Mouse (Mus musculus): ENCODE measurements around the gene Tmem63a. TPM values are rescaled to one million over a fixed set of nuclear protein-coding genes. Genes with fewer than 3 reads are reported as not detected.
"Not testable (repeated sequence)": the region's sequence is repeated elsewhere in the genome, so short reads cannot be mapped to it uniquely, and the experiment has no call there.

The Tmem63a gene
- polyA plus RNA-seq, 1 experiment from 2014 or later, result 2.5 TPM

- no peak overlapping the region for H3K4me2 ChIP-seq
- ATAC-seq (ENCODE audit: low FRiP score), result no peak
- H3K4me3 ChIP-seq (replicated peaks), result no peak overlapping the region
- H3K4me1 ChIP-seq, result no peaks in the 10 kb centered on the region
- H3K9ac ChIP-seq (replicated peaks), result no peak overlapping the region
- H3K27ac ChIP-seq (replicated peaks), result no peak overlapping the region
- WGBS, result 41% methylated on average over 2 of the region's 2 CpGs
- H3K9me3 ChIP-seq (replicated peaks), result no peaks in the 10 kb centered on the region
- peaks cover 14% of the 10 kb centered on the region for H3K27me3 ChIP-seq (replicated peaks)
- no peaks in the 10 kb centered on the region for H3K36me3 ChIP-seq
These were observed 12.5 kb upstream of the Tmem63a start for GRCm38 (mm10) chr1:180929599-180929998.

GRCm38 (mm10) chr1:180931106-180931505 is 11.0 kb upstream of the Tmem63a start:
- H3K9me3 ChIP-seq (replicated peaks), result no peaks in the 10 kb centered on the region
- H3K36me3 ChIP-seq, result no peaks in the 10 kb centered on the region
- 41% methylated on average over 3 of the region's 3 CpGs for WGBS
- peaks cover 29% of the 10 kb centered on the region for H3K27me3 ChIP-seq (replicated peaks)
- ATAC-seq (ENCODE audit: low FRiP score), result no peak
- H3K4me3 ChIP-seq (replicated peaks), result no peak overlapping the region
- H3K4me1 ChIP-seq, result no peaks in the 10 kb centered on the region
- H3K27ac ChIP-seq (replicated peaks), result no peak overlapping the region
- H3K4me2 ChIP-seq, result no peak overlapping the region
- no peak overlapping the region for H3K9ac ChIP-seq (replicated peaks)

- WGBS, result 10% methylated on average over 6 of the region's 6 CpGs
- no peaks in the 10 kb centered on the region for H3K9me3 ChIP-seq (replicated peaks)
- no peak for ATAC-seq (ENCODE audit: low FRiP score)
- H3K27ac ChIP-seq (replicated peaks), result no peak overlapping the region
- H3K4me1 ChIP-seq, result 0 out of 2 replicates have a peak, but pooled peaks cover 6% of the 10 kb centered on the region
- no peak overlapping the region for H3K9ac ChIP-seq (replicated peaks)
- no peak overlapping the region for H3K4me2 ChIP-seq
- H3K36me3 ChIP-seq, result no peaks in the 10 kb centered on the region
- H3K4me3 ChIP-seq (replicated peaks), result no peak overlapping the region
- peaks cover 42% of the 10 kb centered on the region for H3K27me3 ChIP-seq (replicated peaks)
These were observed 8.5 kb upstream of the Tmem63a start for GRCm38 (mm10) chr1:180933659-180934058.

GRCm38 (mm10) chr1:180934467-180935419 is 7.4 kb upstream of the Tmem63a start, which contains the start of gene Lefty1:
Gene Lefty1 (plus strand): TSS chr1:180935022.
- Histone ChIP-seq H3K27me3 (replicated peaks) (peaks cover 42% of the 10 kb centered on the region), H3K9me3 (replicated peaks) (no peaks in the 10 kb centered on the region), H3K36me3 (no peaks in the 10 kb centered on the region), H3K4me3 (replicated peaks) (no peak within 1 kb of the TSS), H3K4me1 (0 out of 2 replicates have a peak, but pooled peaks cover 6% of the 10 kb centered on the region), H3K27ac (replicated peaks) (no peak within 1 kb of the TSS), H3K4me2 (no peak within 1 kb of the TSS), H3K9ac (replicated peaks) (no peak within 1 kb of the TSS)
- no peak for ATAC-seq (ENCODE audit: low FRiP score)
- 14% methylated on average over 21 of the region's 21 CpGs for WGBS

GRCm38 (mm10) chr1:180936610-180937398 is 5.3 kb upstream of the Tmem63a start:
- Histone ChIP-seq H3K4me3 (replicated peaks) (peak overlapping the region; percentile 14), H3K4me2 (peak overlapping the region; percentile 47), H3K27me3 (replicated peaks) (peaks cover 57% of the 10 kb centered on the region)
- H3K4me1 ChIP-seq; H3K27ac ChIP-seq (replicated peaks); H3K9me3 ChIP-seq (replicated peaks); H3K36me3 ChIP-seq; H3K9ac ChIP-seq (replicated peaks); ATAC-seq (ENCODE audit: low FRiP score): not testable (repeated sequence)
- WGBS, result 1% methylated on average over 38 of the region's 41 CpGs

GRCm38 (mm10) chr1:180937631-180938030 is 4.5 kb upstream of the Tmem63a start:
- H3K27ac ChIP-seq (replicated peaks); H3K9me3 ChIP-seq (replicated peaks); H3K36me3 ChIP-seq; ATAC-seq (ENCODE audit: low FRiP score); H3K4me3 ChIP-seq (replicated peaks); H3K4me2 ChIP-seq; H3K9ac ChIP-seq (replicated peaks): not testable (repeated sequence)
- Histone ChIP-seq H3K27me3 (replicated peaks) (peaks cover 66% of the 10 kb centered on the region), H3K4me1 (peaks cover 16% of the 10 kb centered on the region)
- whole genome bisulfite sequencing, result 25% methylated on average over 13 of the region's 13 CpGs

GRCm38 (mm10) chr1:180938781-180939180 is 3.4 kb upstream of the Tmem63a start:
- not testable (repeated sequence) for H3K9me3 ChIP-seq (replicated peaks); H3K9ac ChIP-seq (replicated peaks); H3K27ac ChIP-seq (replicated peaks); H3K36me3 ChIP-seq; H3K4me3 ChIP-seq (replicated peaks); ATAC-seq (ENCODE audit: low FRiP score); H3K4me2 ChIP-seq
- Histone ChIP-seq H3K27me3 (replicated peaks) (peaks cover 69% of the 10 kb centered on the region), H3K4me1 (peaks cover 18% of the 10 kb centered on the region)
- WGBS, result 78% methylated on average over 2 of the region's 2 CpGs

GRCm38 (mm10) chr1:180940776-180941460 is 1.2 kb upstream of the Tmem63a start:
- Histone ChIP-seq H3K27ac (replicated peaks) (no peak overlapping the region), H3K4me1 (peaks cover 25% of the 10 kb centered on the region), H3K4me3 (replicated peaks) (no peak overlapping the region), H3K36me3 (no peaks in the 10 kb centered on the region), H3K27me3 (replicated peaks) (peaks cover 57% of the 10 kb centered on the region), H3K9me3 (replicated peaks) (no peaks in the 10 kb centered on the region), H3K9ac (replicated peaks) (no peak overlapping the region), H3K4me2 (peak overlapping the region; percentile 93; the same call in 1 of the 2 replicates)
- 86% methylated on average over 7 of the region's 7 CpGs for WGBS
- ATAC-seq (ENCODE audit: low FRiP score), result no peak

- Histone ChIP-seq H3K9me3 (replicated peaks) (no peaks in the 10 kb centered on the region), H3K4me1 (peaks cover 28% of the 10 kb centered on the region), H3K4me2 (peak overlapping the region; percentile 93), H3K27me3 (replicated peaks) (peaks cover 52% of the 10 kb centered on the region), H3K27ac (replicated peaks) (no peak overlapping the region), H3K9ac (replicated peaks) (peak overlapping the region; percentile 36), H3K36me3 (no peaks in the 10 kb centered on the region), H3K4me3 (replicated peaks) (peak overlapping the region; percentile 53)
- no peak for ATAC-seq (ENCODE audit: low FRiP score)
- 3% methylated on average over 18 of the region's 18 CpGs for WGBS
These were observed 418 bp upstream of the Tmem63a start for GRCm38 (mm10) chr1:180941726-180942125.

GRCm38 (mm10) chr1:180943032-180943644 is 994 bp downstream of the Tmem63a start:
- no peak overlapping the region for H3K27ac ChIP-seq (replicated peaks)
- ATAC-seq (ENCODE audit: low FRiP score), result no peak
- peaks cover 25% of the 10 kb centered on the region for H3K4me1 ChIP-seq
- H3K9ac ChIP-seq (replicated peaks), result no peak overlapping the region
- no peaks in the 10 kb centered on the region for H3K36me3 ChIP-seq
- 37% methylated on average over 11 of the region's 11 CpGs for WGBS
- H3K27me3 ChIP-seq (replicated peaks), result peaks cover 43% of the 10 kb centered on the region
- peak overlapping the region; percentile 53 for H3K4me3 ChIP-seq (replicated peaks)
- no peaks in the 10 kb centered on the region for H3K9me3 ChIP-seq (replicated peaks)
- H3K4me2 ChIP-seq, result peak overlapping the region; percentile 93

- Histone ChIP-seq H3K4me3 (replicated peaks) (no peak overlapping the region), H3K36me3 (no peaks in the 10 kb centered on the region), H3K27ac (replicated peaks) (no peak overlapping the region), H3K9me3 (replicated peaks) (no peaks in the 10 kb centered on the region), H3K4me2 (no peak overlapping the region), H3K4me1 (peaks cover 25% of the 10 kb centered on the region), H3K27me3 (replicated peaks) (peaks cover 42% of the 10 kb centered on the region), H3K9ac (replicated peaks) (no peak overlapping the region)
- no peak for ATAC-seq (ENCODE audit: low FRiP score)
- 74% methylated on average over 1 of the region's 1 CpGs for WGBS
These were observed 1.8 kb downstream of the Tmem63a start for GRCm38 (mm10) chr1:180943896-180944295.

Measured in neural tube, embryonic 15.5 days (tissue).